Mouse (Mus musculus): ENCODE data around the gene Tex12. TPM values are rescaled to one million over a fixed set of nuclear protein-coding genes. Genes with fewer than 3 reads are reported as not detected.
A peak's percentile ranks its signal among the peaks of the same experiment; 100 is the strongest.

Gene Tex12
- polyA plus RNA-seq, 1 experiment from 2014 or later: not detected

DNA sequence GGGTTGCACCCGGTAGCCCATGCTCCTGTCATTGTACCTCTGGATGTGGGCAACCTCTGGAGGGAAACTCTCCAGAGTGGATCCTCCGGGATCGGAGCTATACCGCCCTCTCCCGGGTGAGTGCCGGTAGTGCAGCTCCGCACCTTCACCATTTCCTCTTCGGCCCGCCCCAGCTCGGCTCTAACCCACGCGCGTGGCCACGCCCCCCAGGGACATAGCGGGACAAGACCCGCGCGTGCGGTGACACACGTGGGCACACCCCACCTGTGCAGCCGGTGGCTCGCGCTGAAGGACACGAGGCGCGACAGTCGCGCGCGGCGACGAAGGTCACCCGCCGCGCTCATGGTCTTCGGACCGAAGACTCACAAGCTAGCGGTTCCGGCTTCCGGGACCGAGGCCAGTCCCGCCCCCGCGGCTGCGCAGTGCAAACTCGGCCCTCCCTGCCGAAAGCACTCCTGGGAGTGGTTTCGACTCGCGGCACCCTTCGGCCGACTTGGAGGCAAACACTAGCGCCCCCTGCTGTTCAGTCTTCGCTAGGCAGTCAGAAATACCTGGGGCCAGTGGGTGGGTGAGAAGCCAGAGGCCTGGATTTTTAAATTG lies 32.7 kb downstream of the Tex12 start, which contains the start of gene Pts:
Gene Pts, minus strand, starts transcription at position 432 of the 600 bp plus-strand sequence.
- Histone ChIP-seq H3K4me1 (ENCODE audit: insufficient read depth) (no peaks in the 10 kb centered on the region), H3K9ac (peak within 1 kb of the TSS; percentile 68), H3K27me3 (ENCODE audit: insufficient read depth, low read length) (no peaks in the 10 kb centered on the region), H3K9me3 (ENCODE audit: low read depth, low read length) (no peaks in the 10 kb centered on the region), H3K27ac (ENCODE audit: low read depth) (no peak within 1 kb of the TSS; the same call in 1 of the 2 replicates), H3K4me2 (peak within 1 kb of the TSS; percentile 72), H3K4me3 (ENCODE audit: low read depth, low read length) (peak within 1 kb of the TSS; percentile 69), H3K36me3 (ENCODE audit: insufficient read depth) (no peaks in the 10 kb centered on the region)
- DNase-seq: peak; percentile 99
- under 1% methylated on average over 54 of the region's 54 CpGs for WGBS
- peak; percentile 98 for ATAC-seq (ENCODE audit: insufficient read depth)
- peak; percentile 95 for TF ChIP-seq CTCF (IDR thresholded peaks at IDR 0.05; ENCODE audit: low read depth)

GRCm38 (mm10) chr9:50527860-50528259 lies 33.3 kb downstream of the Tex12 start:
- H3K27ac ChIP-seq (ENCODE audit: low read depth): no peak overlapping the region
- no peaks in the 10 kb centered on the region for H3K4me1 ChIP-seq (ENCODE audit: insufficient read depth)
- ATAC-seq (ENCODE audit: insufficient read depth) (peak; percentile 43; the same call in 1 of the 2 replicates), DNase-seq (no peak)
- TF ChIP-seq CTCF (IDR thresholded peaks at IDR 0.05; ENCODE audit: low read depth): no peak
- WGBS: 30% methylated on average over 7 of the region's 7 CpGs
- no peaks in the 10 kb centered on the region for H3K27me3 ChIP-seq (ENCODE audit: insufficient read depth, low read length)
- peak overlapping the region; percentile 72 for H3K4me2 ChIP-seq
- peak overlapping the region; percentile 69 for H3K4me3 ChIP-seq (ENCODE audit: low read depth, low read length)
- H3K9me3 ChIP-seq (ENCODE audit: low read depth, low read length): no peaks in the 10 kb centered on the region
- H3K9ac ChIP-seq: peak overlapping the region; percentile 68
- no peaks in the 10 kb centered on the region for H3K36me3 ChIP-seq (ENCODE audit: insufficient read depth)

DNA sequence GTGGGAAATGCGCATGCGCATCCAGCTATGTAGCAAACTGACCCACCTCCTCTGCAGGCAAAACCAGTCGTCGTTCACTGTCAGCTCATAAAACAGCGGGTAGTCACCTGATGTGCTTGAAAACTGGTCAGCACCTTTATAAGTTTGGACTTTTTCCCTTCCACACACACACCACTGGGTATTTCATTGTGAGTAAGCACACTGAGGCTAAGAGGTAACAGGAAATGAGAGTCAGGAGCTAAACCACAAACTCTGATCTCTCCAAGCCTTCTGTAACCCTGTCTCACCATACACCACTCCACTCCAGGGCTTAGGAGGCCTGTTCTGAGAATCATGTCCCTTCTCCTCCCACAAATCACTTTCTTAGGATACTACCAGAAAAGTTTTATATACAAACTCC lies 35.5 kb downstream of the Tex12 start:
- Histone ChIP-seq H3K4me2 (no peak overlapping the region), H3K36me3 (ENCODE audit: insufficient read depth) (peaks cover 4% of the 10 kb centered on the region; the same call in 1 of the 2 replicates), H3K9ac (no peak overlapping the region), H3K27me3 (ENCODE audit: insufficient read depth, low read length) (no peaks in the 10 kb centered on the region), H3K9me3 (ENCODE audit: low read depth, low read length) (no peaks in the 10 kb centered on the region), H3K4me1 (ENCODE audit: insufficient read depth) (no peaks in the 10 kb centered on the region), H3K27ac (ENCODE audit: low read depth) (no peak overlapping the region), H3K4me3 (ENCODE audit: low read depth, low read length) (no peak overlapping the region)
- no peak for TF ChIP-seq CTCF (IDR thresholded peaks at IDR 0.05; ENCODE audit: low read depth)
- no peak for DNase-seq
- WGBS: 74% methylated on average over 5 of the region's 5 CpGs
- no peak for ATAC-seq (ENCODE audit: insufficient read depth)

DNA sequence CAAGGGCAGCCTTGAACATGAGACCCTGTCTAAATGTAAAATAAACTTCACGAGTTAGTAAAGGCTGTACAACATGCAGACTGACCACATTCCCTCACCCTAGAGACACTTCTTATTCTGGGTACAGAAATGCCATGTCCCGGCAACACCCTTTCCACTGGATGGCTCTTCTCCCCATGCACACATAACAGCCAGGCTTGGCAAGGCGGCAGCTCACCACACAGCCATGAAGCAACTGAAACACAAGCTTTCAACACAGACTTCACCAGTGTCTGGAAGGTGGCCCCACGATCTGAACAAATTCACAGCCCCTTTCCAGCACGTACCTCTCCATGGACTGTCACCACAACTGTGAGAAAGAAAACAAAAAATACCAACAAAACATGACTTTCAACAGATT lies 36.2 kb downstream of the Tex12 start:
- WGBS: 84% methylated on average over 5 of the region's 5 CpGs
- Histone ChIP-seq H3K27ac (ENCODE audit: low read depth) (no peak overlapping the region), H3K27me3 (ENCODE audit: insufficient read depth, low read length) (no peaks in the 10 kb centered on the region), H3K4me3 (ENCODE audit: low read depth, low read length) (no peak overlapping the region), H3K9me3 (ENCODE audit: low read depth, low read length) (no peaks in the 10 kb centered on the region), H3K9ac (no peak overlapping the region), H3K4me1 (ENCODE audit: insufficient read depth) (no peaks in the 10 kb centered on the region), H3K4me2 (no peak overlapping the region), H3K36me3 (ENCODE audit: insufficient read depth) (peaks cover 4% of the 10 kb centered on the region; the same call in 1 of the 2 replicates)
- no peak for DNase-seq
- no peak for TF ChIP-seq CTCF (IDR thresholded peaks at IDR 0.05; ENCODE audit: low read depth)
- ATAC-seq (ENCODE audit: insufficient read depth): no peak

DNA sequence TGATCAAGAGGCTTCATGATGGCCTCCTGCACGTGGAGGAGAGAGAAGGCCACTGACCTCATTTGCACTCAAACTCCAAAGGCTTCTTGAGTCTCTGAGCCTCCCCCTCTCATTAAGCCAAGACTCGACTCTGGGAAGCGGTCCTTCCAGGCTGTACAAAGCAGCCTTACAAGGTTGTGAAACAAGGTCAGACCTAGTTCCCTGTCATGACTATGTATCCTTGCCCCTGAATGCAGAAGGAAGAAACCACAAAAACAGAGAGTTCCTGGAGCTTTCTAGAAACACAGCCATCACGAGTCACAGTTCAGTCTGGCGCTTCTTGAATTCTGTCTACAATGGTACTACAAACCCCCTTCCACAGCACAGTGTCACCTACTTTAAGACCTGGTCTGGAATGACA lies 38.6 kb downstream of the Tex12 start:
- Histone ChIP-seq H3K27ac (ENCODE audit: low read depth) (no peak overlapping the region), H3K9ac (no peak overlapping the region), H3K4me1 (ENCODE audit: insufficient read depth) (no peaks in the 10 kb centered on the region), H3K9me3 (ENCODE audit: low read depth, low read length) (no peaks in the 10 kb centered on the region), H3K36me3 (ENCODE audit: insufficient read depth) (peaks cover 4% of the 10 kb centered on the region; the same call in 1 of the 2 replicates), H3K4me2 (no peak overlapping the region), H3K27me3 (ENCODE audit: insufficient read depth, low read length) (no peaks in the 10 kb centered on the region), H3K4me3 (ENCODE audit: low read depth, low read length) (no peak overlapping the region)
- ATAC-seq (ENCODE audit: insufficient read depth) (no peak), DNase-seq (no peak)
- 64% methylated on average over 5 of the region's 5 CpGs for WGBS
- TF ChIP-seq CTCF (IDR thresholded peaks at IDR 0.05; ENCODE audit: low read depth): no peak

DNA sequence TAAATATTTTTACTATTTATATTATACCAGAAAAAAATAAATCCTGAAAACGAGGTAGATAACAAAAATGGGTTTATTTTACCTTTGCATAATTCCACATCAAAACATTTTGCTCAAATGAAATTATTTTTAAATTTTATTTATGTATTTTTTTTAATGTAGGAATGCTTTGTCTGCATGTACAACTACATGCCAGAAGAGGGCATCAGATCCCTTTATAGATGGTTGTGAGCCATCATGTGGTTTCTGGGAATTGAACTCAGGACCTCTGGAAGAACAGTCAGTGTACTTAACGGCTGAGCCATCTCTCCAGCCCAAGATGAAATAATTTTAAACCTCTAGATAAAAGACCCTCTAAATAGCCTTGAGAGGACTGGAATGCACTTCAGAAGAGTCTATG lies 39.6 kb downstream of the Tex12 start:
- no peak for ATAC-seq (ENCODE audit: insufficient read depth)

GRCm38 (mm10) chr9:50520748-50521147 lies 40.4 kb downstream of the Tex12 start:
- Histone ChIP-seq H3K4me1 (ENCODE audit: insufficient read depth) (no peaks in the 10 kb centered on the region), H3K27ac (ENCODE audit: low read depth) (no peak overlapping the region), H3K9ac (no peak overlapping the region), H3K27me3 (ENCODE audit: insufficient read depth, low read length) (no peaks in the 10 kb centered on the region), H3K36me3 (ENCODE audit: insufficient read depth) (peaks cover 4% of the 10 kb centered on the region; the same call in 1 of the 2 replicates), H3K9me3 (ENCODE audit: low read depth, low read length) (no peaks in the 10 kb centered on the region), H3K4me3 (ENCODE audit: low read depth, low read length) (no peak overlapping the region), H3K4me2 (no peak overlapping the region)
- 86% methylated on average over 6 of the region's 6 CpGs for WGBS
- no peak for ATAC-seq (ENCODE audit: insufficient read depth)
- no peak for TF ChIP-seq CTCF (IDR thresholded peaks at IDR 0.05; ENCODE audit: low read depth)
- no peak for DNase-seq

More for the DNA sequence above, 39.6 kb downstream of the Tex12 start:
- H3K27me3 ChIP-seq (ENCODE audit: insufficient read depth, low read length): no peaks in the 10 kb centered on the region
- H3K9ac ChIP-seq: no peak overlapping the region
- TF ChIP-seq CTCF (IDR thresholded peaks at IDR 0.05; ENCODE audit: low read depth): 0 out of 2 replicates have a peak, but pooled peaks have one; percentile 18
- H3K4me2 ChIP-seq: no peak overlapping the region
- H3K27ac ChIP-seq (ENCODE audit: low read depth): no peak overlapping the region
- no peak overlapping the region for H3K4me3 ChIP-seq (ENCODE audit: low read depth, low read length)
- H3K36me3 ChIP-seq (ENCODE audit: insufficient read depth): peaks cover 4% of the 10 kb centered on the region; the same call in 1 of the 2 replicates
- H3K4me1 ChIP-seq (ENCODE audit: insufficient read depth): no peaks in the 10 kb centered on the region
- 42% methylated on average over 2 of the region's 2 CpGs for WGBS
- DNase-seq: no peak
- no peaks in the 10 kb centered on the region for H3K9me3 ChIP-seq (ENCODE audit: low read depth, low read length)
